Mouse (Mus musculus): ENCODE results near the gene Polr3h. TPM values are rescaled to one million over a fixed set of nuclear protein-coding genes. Genes with fewer than 3 reads are reported as not detected.
A peak's percentile ranks its signal among the peaks of the same experiment; 100 is the strongest.
"Not testable (repeated sequence)": the region's sequence is repeated elsewhere in the genome, so short reads cannot be mapped to it uniquely, and the experiment has no call there.

The Polr3h gene
- total RNA-seq, 1 experiment from 2014 or later: 64.6 TPM

- no peak for ATAC-seq (replicated peaks; ENCODE audit: low read depth, poor library complexity, severe bottlenecking)
Measured at GRCm38 (mm10) chr15:81920546-81921217, 5.4 kb downstream of the Polr3h start.

GRCm38 (mm10) chr15:81919062-81919461 lies 7.0 kb downstream of the Polr3h start:
- ATAC-seq (replicated peaks; ENCODE audit: low read depth, poor library complexity, severe bottlenecking): no peak

- ATAC-seq (replicated peaks; ENCODE audit: low read depth, poor library complexity, severe bottlenecking): peak; percentile 54; the same call in 1 of the 2 replicates
Measured at GRCm38 (mm10) chr15:81917621-81918463, 8.2 kb downstream of the Polr3h start.

GRCm38 (mm10) chr15:81917201-81917600 lies 8.8 kb downstream of the Polr3h start:
- ATAC-seq (replicated peaks; ENCODE audit: low read depth, poor library complexity, severe bottlenecking): no peak

- ATAC-seq (replicated peaks; ENCODE audit: low read depth, poor library complexity, severe bottlenecking): no peak
Measured at GRCm38 (mm10) chr15:81915663-81916062, 10.4 kb downstream of the Polr3h start.

- peak; percentile 71 for ATAC-seq (replicated peaks; ENCODE audit: low read depth, poor library complexity, severe bottlenecking)
Measured at GRCm38 (mm10) chr15:81914668-81915067, 11.4 kb downstream of the Polr3h start.

- no peak for ATAC-seq (replicated peaks; ENCODE audit: low read depth, poor library complexity, severe bottlenecking)
Measured at GRCm38 (mm10) chr15:81912498-81912897, 13.5 kb downstream of the Polr3h start.

- ATAC-seq (replicated peaks; ENCODE audit: low read depth, poor library complexity, severe bottlenecking): not testable (repeated sequence)
Measured at GRCm38 (mm10) chr15:81908767-81909166, 17.3 kb downstream of the Polr3h start.

- ATAC-seq (replicated peaks; ENCODE audit: low read depth, poor library complexity, severe bottlenecking): no peak
Measured at GRCm38 (mm10) chr15:81907953-81908352, 18.1 kb downstream of the Polr3h start.

GRCm38 (mm10) chr15:81904939-81905338 lies 21.1 kb downstream of the Polr3h start:
- peak; percentile 65 for ATAC-seq (replicated peaks; ENCODE audit: low read depth, poor library complexity, severe bottlenecking)

- no peak for ATAC-seq (replicated peaks; ENCODE audit: low read depth, poor library complexity, severe bottlenecking)
Measured at GRCm38 (mm10) chr15:81898751-81899150, 27.3 kb downstream of the Polr3h start.

- ATAC-seq (replicated peaks; ENCODE audit: low read depth, poor library complexity, severe bottlenecking): no peak
Measured at GRCm38 (mm10) chr15:81897607-81898285, 28.3 kb downstream of the Polr3h start.

- no peak for ATAC-seq (replicated peaks; ENCODE audit: low read depth, poor library complexity, severe bottlenecking)
Measured at GRCm38 (mm10) chr15:81896407-81896806, 29.6 kb downstream of the Polr3h start.

GRCm38 (mm10) chr15:81894002-81894401 lies 32.0 kb downstream of the Polr3h start:
- ATAC-seq (replicated peaks; ENCODE audit: low read depth, poor library complexity, severe bottlenecking): no peak

GRCm38 (mm10) chr15:81891822-81892580 lies 34.0 kb downstream of the Polr3h start:
- no peak for ATAC-seq (replicated peaks; ENCODE audit: low read depth, poor library complexity, severe bottlenecking)

- no peak for ATAC-seq (replicated peaks; ENCODE audit: low read depth, poor library complexity, severe bottlenecking)
Measured at GRCm38 (mm10) chr15:81891140-81891802, 34.8 kb downstream of the Polr3h start.

- ATAC-seq (replicated peaks; ENCODE audit: low read depth, poor library complexity, severe bottlenecking): no peak
Measured at GRCm38 (mm10) chr15:81889175-81889574, 36.9 kb downstream of the Polr3h start.

- ATAC-seq (replicated peaks; ENCODE audit: low read depth, poor library complexity, severe bottlenecking): no peak
Measured at GRCm38 (mm10) chr15:81886795-81887550, 39.1 kb downstream of the Polr3h start.

GRCm38 (mm10) chr15:81885418-81885934 lies 40.6 kb downstream of the Polr3h start:
- no peak for ATAC-seq (replicated peaks; ENCODE audit: low read depth, poor library complexity, severe bottlenecking)
